Mouse (Mus musculus) brain, adult 2 months (tissue): ENCODE measurements around the gene Smurf1.
A peak's percentile ranks its signal among the peaks of the same experiment; 100 is the strongest.

Experiments
- DNase-seq: peaks from one replicate; pipeline ENCODE4 v3.0.0; 2011; ENCODE audit warnings: low read depth, low spot score

The Smurf1 gene

GRCm38 (mm10) chr5:144872326-144872725, 93.3 kb downstream of the Smurf1 start:
- no peak for DNase-seq

GRCm38 (mm10) chr5:144871775-144872174, 93.9 kb downstream of the Smurf1 start:
- no peak for DNase-seq

GRCm38 (mm10) chr5:144870782-144871181, 94.9 kb downstream of the Smurf1 start:
- DNase-seq, result no peak

GRCm38 (mm10) chr5:144869466-144869865, 96.2 kb downstream of the Smurf1 start:
- DNase-seq, result no peak

- DNase-seq, result peak; percentile 43
These were observed 98.7 kb downstream of the Smurf1 start for GRCm38 (mm10) chr5:144866923-144867322.

- DNase-seq, result peak; percentile 58
These were observed 104.7 kb downstream of the Smurf1 start for GRCm38 (mm10) chr5:144860913-144861312.

GRCm38 (mm10) chr5:144859284-144859683, 106.4 kb downstream of the Smurf1 start:
- DNase-seq, result no peak

- no peak for DNase-seq
These were observed 107.1 kb downstream of the Smurf1 start for GRCm38 (mm10) chr5:144858527-144858926.

GRCm38 (mm10) chr5:144855936-144856335, 109.7 kb downstream of the Smurf1 start:
- DNase-seq, result no peak

GRCm38 (mm10) chr5:144853931-144854330, 111.7 kb downstream of the Smurf1 start:
- DNase-seq, result no peak

- DNase-seq, result no peak
These were observed 113.8 kb downstream of the Smurf1 start for GRCm38 (mm10) chr5:144851820-144852219.

GRCm38 (mm10) chr5:144849932-144850331, 115.7 kb downstream of the Smurf1 start:
- no peak for DNase-seq

- peak; percentile 63 for DNase-seq
These were observed 116.9 kb downstream of the Smurf1 start for GRCm38 (mm10) chr5:144848735-144849134.

GRCm38 (mm10) chr5:144845352-144845751, 120.3 kb downstream of the Smurf1 start:
- peak; percentile 93 for DNase-seq

GRCm38 (mm10) chr5:144836100-144836499, 129.5 kb downstream of the Smurf1 start:
- DNase-seq, result peak; percentile 60

GRCm38 (mm10) chr5:144831840-144832469, 133.7 kb downstream of the Smurf1 start:
- DNase-seq, result peak; percentile 33

GRCm38 (mm10) chr5:144829631-144830030, 136.0 kb downstream of the Smurf1 start:
- DNase-seq, result peak; percentile 68

- DNase-seq, result peak; percentile 71
These were observed 137.1 kb downstream of the Smurf1 start for GRCm38 (mm10) chr5:144828365-144829102.
